Mouse (Mus musculus): ENCODE measurements around the gene Lce3d. TPM values are rescaled to one million over a fixed set of nuclear protein-coding genes. Genes with fewer than 3 reads are reported as not detected.

The Lce3d gene
- not detected in 2 replicates for polyA plus RNA-seq (2014; fragmentation: Nextera tagmentation; extraction: Ambion mirVana)

GRCm38 (mm10) chr3:92957090-92957489 lies at the start of gene Lce3d:
Gene Lce3d, plus strand, starts transcription at chr3:92957390.
- DNase-seq (ENCODE audit: low spot score) (no peak), ATAC-seq (replicated peaks; ENCODE audit: low FRiP score) (no peak)
- no peaks in the 10 kb centered on the region for H3K36me3 ChIP-seq (ENCODE audit: control insufficient read depth, insufficient read depth, low read length)
- H3K27me3 ChIP-seq (replicated peaks; ENCODE audit: control insufficient read depth, insufficient read depth, low read length): no peaks in the 10 kb centered on the region
- no peaks in the 10 kb centered on the region for H3K4me1 ChIP-seq (replicated peaks; ENCODE audit: control insufficient read depth, insufficient read depth, low read length)
- H3K27ac ChIP-seq (ENCODE audit: low read depth, low read length): no peak within 1 kb of the TSS
- H3K4me3 ChIP-seq (ENCODE audit: low read depth, low read length): no peak within 1 kb of the TSS
- no peak within 1 kb of the TSS for H3K4me2 ChIP-seq
- WGBS: 93% methylated on average over 1 of the region's 1 CpGs
- no peak within 1 kb of the TSS for H3K9ac ChIP-seq (ENCODE audit: low read depth, low read length)
- no peaks in the 10 kb centered on the region for H3K9me3 ChIP-seq (ENCODE audit: control insufficient read depth, low read length)

GRCm38 (mm10) chr3:92907571-92907970 lies 49.6 kb upstream of the Lce3d start:
- H3K36me3 ChIP-seq (ENCODE audit: control insufficient read depth, insufficient read depth, low read length): no peaks in the 10 kb centered on the region
- no peak for DNase-seq (ENCODE audit: low spot score)
- H3K9me3 ChIP-seq (ENCODE audit: control insufficient read depth, low read length): no peaks in the 10 kb centered on the region
- no peak overlapping the region for H3K27ac ChIP-seq (ENCODE audit: low read depth, low read length)
- no peaks in the 10 kb centered on the region for H3K4me1 ChIP-seq (replicated peaks; ENCODE audit: control insufficient read depth, insufficient read depth, low read length)
- no peak for ATAC-seq (replicated peaks; ENCODE audit: low FRiP score)
- 25% methylated on average over 4 of the region's 4 CpGs for WGBS
- H3K27me3 ChIP-seq (replicated peaks; ENCODE audit: control insufficient read depth, insufficient read depth, low read length): no peaks in the 10 kb centered on the region
- H3K4me2 ChIP-seq: no peak overlapping the region
- H3K9ac ChIP-seq (ENCODE audit: low read depth, low read length): no peak overlapping the region
- H3K4me3 ChIP-seq (ENCODE audit: low read depth, low read length): no peak overlapping the region

GRCm38 (mm10) chr3:92920364-92920763 lies 36.8 kb upstream of the Lce3d start:
- no peaks in the 10 kb centered on the region for H3K27me3 ChIP-seq (replicated peaks; ENCODE audit: control insufficient read depth, insufficient read depth, low read length)
- no peak overlapping the region for H3K9ac ChIP-seq (ENCODE audit: low read depth, low read length)
- H3K27ac ChIP-seq (ENCODE audit: low read depth, low read length): no peak overlapping the region
- no peaks in the 10 kb centered on the region for H3K9me3 ChIP-seq (ENCODE audit: control insufficient read depth, low read length)
- no peak overlapping the region for H3K4me2 ChIP-seq
- WGBS: 58% methylated on average over 4 of the region's 4 CpGs
- no peaks in the 10 kb centered on the region for H3K36me3 ChIP-seq (ENCODE audit: control insufficient read depth, insufficient read depth, low read length)
- H3K4me3 ChIP-seq (ENCODE audit: low read depth, low read length): no peak overlapping the region
- H3K4me1 ChIP-seq (replicated peaks; ENCODE audit: control insufficient read depth, insufficient read depth, low read length): no peaks in the 10 kb centered on the region
- DNase-seq (ENCODE audit: low spot score) (no peak), ATAC-seq (replicated peaks; ENCODE audit: low FRiP score) (no peak)

- H3K9me3 ChIP-seq (ENCODE audit: control insufficient read depth, low read length): no peaks in the 10 kb centered on the region
- H3K4me1 ChIP-seq (replicated peaks; ENCODE audit: control insufficient read depth, insufficient read depth, low read length): no peaks in the 10 kb centered on the region
- no peak within 1 kb of the TSS for H3K9ac ChIP-seq (ENCODE audit: low read depth, low read length)
- no peaks in the 10 kb centered on the region for H3K27me3 ChIP-seq (replicated peaks; ENCODE audit: control insufficient read depth, insufficient read depth, low read length)
- no peak within 1 kb of the TSS for H3K4me3 ChIP-seq (ENCODE audit: low read depth, low read length)
- H3K36me3 ChIP-seq (ENCODE audit: control insufficient read depth, insufficient read depth, low read length): no peaks in the 10 kb centered on the region
- H3K27ac ChIP-seq (ENCODE audit: low read depth, low read length): no peak within 1 kb of the TSS
- 66% methylated on average over 2 of the region's 2 CpGs for WGBS
- ATAC-seq (replicated peaks; ENCODE audit: low FRiP score) (no peak), DNase-seq (ENCODE audit: low spot score) (no peak)
- no peak within 1 kb of the TSS for H3K4me2 ChIP-seq
These were observed 31.1 kb upstream of the Lce3d start, which contains the start of gene Lce3a for GRCm38 (mm10) chr3:92926130-92926529. Gene Lce3a, minus strand, starts transcription at chr3:92926230.

- Histone ChIP-seq H3K9me3 (ENCODE audit: control insufficient read depth, low read length) (no peaks in the 10 kb centered on the region), H3K4me3 (ENCODE audit: low read depth, low read length) (no peak within 1 kb of the TSS), H3K27ac (ENCODE audit: low read depth, low read length) (no peak within 1 kb of the TSS), H3K4me1 (replicated peaks; ENCODE audit: control insufficient read depth, insufficient read depth, low read length) (no peaks in the 10 kb centered on the region), H3K4me2 (no peak within 1 kb of the TSS), H3K36me3 (ENCODE audit: control insufficient read depth, insufficient read depth, low read length) (no peaks in the 10 kb centered on the region), H3K9ac (ENCODE audit: low read depth, low read length) (no peak within 1 kb of the TSS), H3K27me3 (replicated peaks; ENCODE audit: control insufficient read depth, insufficient read depth, low read length) (no peaks in the 10 kb centered on the region)
- 47% methylated on average over 2 of the region's 2 CpGs for WGBS
- DNase-seq (ENCODE audit: low spot score) (no peak), ATAC-seq (replicated peaks; ENCODE audit: low FRiP score) (no peak)
These were observed 24.5 kb upstream of the Lce3d start, which contains the start of gene Lce3b for GRCm38 (mm10) chr3:92932679-92933078. Gene Lce3b, plus strand, starts transcription at chr3:92932979.

GRCm38 (mm10) chr3:92944186-92944585 lies 13.0 kb upstream of the Lce3d start, which contains the start of gene Lce3c:
Gene Lce3c, plus strand, starts transcription at chr3:92944486.
- Histone ChIP-seq H3K4me2 (no peak within 1 kb of the TSS), H3K27ac (ENCODE audit: low read depth, low read length) (no peak within 1 kb of the TSS), H3K4me1 (replicated peaks; ENCODE audit: control insufficient read depth, insufficient read depth, low read length) (no peaks in the 10 kb centered on the region), H3K9me3 (ENCODE audit: control insufficient read depth, low read length) (no peaks in the 10 kb centered on the region), H3K9ac (ENCODE audit: low read depth, low read length) (no peak within 1 kb of the TSS), H3K4me3 (ENCODE audit: low read depth, low read length) (no peak within 1 kb of the TSS), H3K27me3 (replicated peaks; ENCODE audit: control insufficient read depth, insufficient read depth, low read length) (no peaks in the 10 kb centered on the region), H3K36me3 (ENCODE audit: control insufficient read depth, insufficient read depth, low read length) (no peaks in the 10 kb centered on the region)
- DNase-seq (ENCODE audit: low spot score) (no peak), ATAC-seq (replicated peaks; ENCODE audit: low FRiP score) (no peak)
- whole genome bisulfite sequencing: 76% methylated on average over 1 of the region's 1 CpGs

- 88% methylated on average over 2 of the region's 2 CpGs for WGBS
- ATAC-seq (replicated peaks; ENCODE audit: low FRiP score): no peak
These were observed 9.6 kb downstream of the Lce3d start, which contains the start of gene Lce3e for GRCm38 (mm10) chr3:92966761-92967160. Gene Lce3e, plus strand, starts transcription at chr3:92967061.

GRCm38 (mm10) chr3:92978484-92978883 lies 21.3 kb downstream of the Lce3d start:
- DNase-seq (ENCODE audit: low spot score) (no peak), ATAC-seq (replicated peaks; ENCODE audit: low FRiP score) (no peak)
- no peak overlapping the region for H3K27ac ChIP-seq (ENCODE audit: low read depth, low read length)
- H3K9ac ChIP-seq (ENCODE audit: low read depth, low read length): no peak overlapping the region
- H3K27me3 ChIP-seq (replicated peaks; ENCODE audit: control insufficient read depth, insufficient read depth, low read length): no peaks in the 10 kb centered on the region
- no peaks in the 10 kb centered on the region for H3K9me3 ChIP-seq (ENCODE audit: control insufficient read depth, low read length)
- H3K36me3 ChIP-seq (ENCODE audit: control insufficient read depth, insufficient read depth, low read length): no peaks in the 10 kb centered on the region
- H3K4me3 ChIP-seq (ENCODE audit: low read depth, low read length): no peak overlapping the region
- H3K4me2 ChIP-seq: no peak overlapping the region
- H3K4me1 ChIP-seq (replicated peaks; ENCODE audit: control insufficient read depth, insufficient read depth, low read length): no peaks in the 10 kb centered on the region
- WGBS: 63% methylated on average over 2 of the region's 2 CpGs

More at GRCm38 (mm10) chr3:92966761-92967160, 9.6 kb downstream of the Lce3d start, which contains the start of gene Lce3e:
- Histone ChIP-seq H3K36me3 (ENCODE audit: control insufficient read depth, insufficient read depth, low read length) (no peaks in the 10 kb centered on the region), H3K4me1 (replicated peaks; ENCODE audit: control insufficient read depth, insufficient read depth, low read length) (no peaks in the 10 kb centered on the region), H3K4me3 (ENCODE audit: low read depth, low read length) (no peak within 1 kb of the TSS), H3K9ac (ENCODE audit: low read depth, low read length) (no peak within 1 kb of the TSS), H3K27me3 (replicated peaks; ENCODE audit: control insufficient read depth, insufficient read depth, low read length) (no peaks in the 10 kb centered on the region), H3K27ac (ENCODE audit: low read depth, low read length) (no peak within 1 kb of the TSS), H3K9me3 (ENCODE audit: control insufficient read depth, low read length) (no peaks in the 10 kb centered on the region), H3K4me2 (no peak within 1 kb of the TSS)
- no peak for DNase-seq (ENCODE audit: low spot score)

- H3K27me3 ChIP-seq (replicated peaks; ENCODE audit: control insufficient read depth, insufficient read depth, low read length): no peaks in the 10 kb centered on the region
- H3K4me3 ChIP-seq (ENCODE audit: low read depth, low read length): no peak within 1 kb of the TSS
- H3K9ac ChIP-seq (ENCODE audit: low read depth, low read length): no peak within 1 kb of the TSS
- H3K36me3 ChIP-seq (ENCODE audit: control insufficient read depth, insufficient read depth, low read length): no peaks in the 10 kb centered on the region
- no peaks in the 10 kb centered on the region for H3K4me1 ChIP-seq (replicated peaks; ENCODE audit: control insufficient read depth, insufficient read depth, low read length)
- DNase-seq (ENCODE audit: low spot score) (no peak), ATAC-seq (replicated peaks; ENCODE audit: low FRiP score) (no peak)
- no peak within 1 kb of the TSS for H3K27ac ChIP-seq (ENCODE audit: low read depth, low read length)
- no peaks in the 10 kb centered on the region for H3K9me3 ChIP-seq (ENCODE audit: control insufficient read depth, low read length)
- H3K4me2 ChIP-seq: no peak within 1 kb of the TSS
These were observed 34.7 kb downstream of the Lce3d start, which contains the start of gene Lce3f for GRCm38 (mm10) chr3:92991926-92992325. Gene Lce3f, plus strand, starts transcription at chr3:92992226.

All from liver, embryonic 11.5 days (tissue).